Mouse (Mus musculus) brown adipose tissue, adult 24 weeks (tissue): Measurements from ENCODE around the gene Macrod1. TPM values are rescaled to one million over a fixed set of nuclear protein-coding genes. Genes with fewer than 3 reads are reported as not detected.
A peak's percentile ranks its signal among the peaks of the same experiment; 100 is the strongest.

Experiments used
- H3K27ac ChIP-seq: fragments of 200-500 bp; replicated peaks from 2 replicates; pipeline ENCODE4 v1.5.1; 2012; ENCODE audit warnings: low read depth, mild to moderate bottlenecking, low read length
- H3K4me1 ChIP-seq: fragments of 200-500 bp; 2 replicates; pipeline ENCODE4 v1.6.1; 2012; ENCODE audit warnings: low read length, mixed read lengths; ENCODE audit not compliant: control insufficient read depth, insufficient read depth, insufficient read length
- H3K4me3 ChIP-seq: fragments of 200-500 bp; 2 replicates; pipeline ENCODE4 v1.5.1; 2012; ENCODE audit warnings: low read depth, mild to moderate bottlenecking, low read length, moderate library complexity; ENCODE audit not compliant: insufficient read depth
- polyA plus RNA-seq: library from polyadenylated mRNA; stranded (reverse); fragments of >200 nt; gene quantifications from 2 replicates; pipeline ENCODE4 v1.2.4, GENCODE M21; 2012; ENCODE audit not compliant: missing spikeins, insufficient read depth, insufficient read length

Gene Macrod1
- polyA plus RNA-seq, 1 experiment, result 155 TPM

DNA sequence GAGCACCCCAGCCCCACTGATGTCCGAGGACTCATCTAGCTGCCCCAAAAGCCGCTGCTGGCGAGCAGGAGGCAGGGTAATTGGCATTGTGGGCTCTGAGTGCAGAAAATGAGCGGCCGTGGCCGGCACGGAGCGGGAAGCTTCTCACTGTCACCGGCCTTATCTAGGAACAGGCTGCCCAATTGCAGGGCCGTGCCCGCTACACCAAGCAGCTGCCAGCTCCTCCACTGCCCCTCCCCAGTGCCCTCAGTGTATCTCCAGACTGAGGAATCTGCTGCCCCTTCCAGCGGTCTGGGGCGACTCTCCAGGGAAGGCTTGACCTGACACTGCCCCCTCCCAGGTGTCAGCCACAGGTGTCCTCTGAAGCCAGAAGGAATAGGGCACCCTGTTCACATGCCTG lies 89.8 kb downstream of the Macrod1 start:
- no peak overlapping the region for H3K4me3 ChIP-seq
- H3K4me1 ChIP-seq, result peaks cover 8% of the 10 kb centered on the region
- H3K27ac ChIP-seq, result no peak overlapping the region

DNA sequence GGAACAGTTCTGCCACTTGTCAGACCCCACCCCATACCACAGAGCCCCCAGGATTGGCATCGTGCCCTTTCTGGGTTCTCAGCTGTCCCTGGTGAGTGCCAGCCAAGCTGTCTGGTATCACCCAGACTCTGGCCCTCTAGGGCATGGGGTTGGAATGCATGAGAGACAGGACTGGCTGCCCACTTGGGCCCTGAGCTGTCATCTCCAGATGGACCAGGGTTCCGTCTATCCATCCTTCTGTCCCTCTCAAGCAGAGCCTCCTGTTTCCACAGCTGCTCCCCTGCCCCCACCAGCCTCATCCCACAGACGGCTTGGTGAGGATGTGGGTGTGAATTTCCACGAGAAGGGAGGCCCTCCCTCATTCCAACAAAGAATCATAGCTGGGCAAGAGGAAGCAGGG lies 91.5 kb downstream of the Macrod1 start:
- H3K4me1 ChIP-seq, result peaks cover 8% of the 10 kb centered on the region
- no peak overlapping the region for H3K27ac ChIP-seq
- H3K4me3 ChIP-seq, result no peak overlapping the region

DNA sequence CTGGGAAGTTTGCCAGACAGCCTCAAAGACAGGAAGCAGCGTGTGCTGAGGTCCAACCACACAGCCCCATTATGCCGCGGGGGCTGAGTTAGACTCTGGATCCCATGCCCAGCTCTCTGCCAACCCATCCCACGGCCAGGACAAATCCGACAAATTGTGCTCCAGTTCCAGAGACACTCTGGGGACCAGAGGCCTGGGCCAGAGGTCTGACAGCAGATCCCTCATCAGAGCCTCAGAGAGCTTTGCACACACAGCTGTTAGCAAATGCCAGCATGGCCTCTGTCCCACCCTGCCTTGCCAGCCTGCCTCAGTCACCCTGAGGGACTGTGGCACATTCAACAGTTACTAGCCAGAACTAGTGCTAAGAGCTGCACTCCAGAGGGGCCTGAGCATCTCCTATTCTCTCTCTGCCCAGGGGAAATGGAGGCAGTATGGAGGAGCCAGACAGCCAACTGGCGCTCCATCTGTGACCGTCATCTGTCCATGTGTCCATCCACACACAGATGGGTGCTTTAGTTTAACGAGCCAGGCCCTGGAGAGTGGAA lies 92.0 kb downstream of the Macrod1 start:
- Histone ChIP-seq H3K27ac (no peak overlapping the region), H3K4me1 (peaks cover 7% of the 10 kb centered on the region), H3K4me3 (no peak overlapping the region)

DNA sequence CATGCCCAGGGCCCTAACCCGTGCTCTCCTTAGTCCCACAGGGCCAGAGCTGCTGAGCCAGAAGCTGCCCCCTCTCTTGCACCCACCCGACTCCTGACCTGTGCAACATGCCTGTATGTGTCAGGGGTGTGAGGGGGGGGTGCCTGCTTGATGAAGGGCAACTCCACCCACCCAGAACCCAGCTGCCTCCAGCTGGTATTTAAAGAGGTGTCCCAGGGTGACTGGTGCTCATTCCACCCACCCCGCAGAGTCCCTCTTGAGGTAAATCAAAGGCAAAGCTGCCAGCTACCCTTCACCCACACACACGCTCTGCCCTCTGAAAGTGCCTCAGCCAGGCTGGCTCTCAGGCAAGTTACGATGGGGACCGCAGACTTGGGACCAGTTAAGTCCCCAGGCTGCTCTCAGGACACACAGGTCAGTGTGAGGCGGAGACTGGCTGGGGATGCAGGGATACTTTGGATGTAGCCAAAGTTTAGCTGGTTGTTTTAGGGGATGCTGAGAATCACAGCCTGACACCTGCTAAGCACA lies 92.6 kb downstream of the Macrod1 start:
- peaks cover 4% of the 10 kb centered on the region; the same call in 1 of the 2 replicates for H3K4me1 ChIP-seq
- no peak overlapping the region for H3K4me3 ChIP-seq
- H3K27ac ChIP-seq, result no peak overlapping the region

DNA sequence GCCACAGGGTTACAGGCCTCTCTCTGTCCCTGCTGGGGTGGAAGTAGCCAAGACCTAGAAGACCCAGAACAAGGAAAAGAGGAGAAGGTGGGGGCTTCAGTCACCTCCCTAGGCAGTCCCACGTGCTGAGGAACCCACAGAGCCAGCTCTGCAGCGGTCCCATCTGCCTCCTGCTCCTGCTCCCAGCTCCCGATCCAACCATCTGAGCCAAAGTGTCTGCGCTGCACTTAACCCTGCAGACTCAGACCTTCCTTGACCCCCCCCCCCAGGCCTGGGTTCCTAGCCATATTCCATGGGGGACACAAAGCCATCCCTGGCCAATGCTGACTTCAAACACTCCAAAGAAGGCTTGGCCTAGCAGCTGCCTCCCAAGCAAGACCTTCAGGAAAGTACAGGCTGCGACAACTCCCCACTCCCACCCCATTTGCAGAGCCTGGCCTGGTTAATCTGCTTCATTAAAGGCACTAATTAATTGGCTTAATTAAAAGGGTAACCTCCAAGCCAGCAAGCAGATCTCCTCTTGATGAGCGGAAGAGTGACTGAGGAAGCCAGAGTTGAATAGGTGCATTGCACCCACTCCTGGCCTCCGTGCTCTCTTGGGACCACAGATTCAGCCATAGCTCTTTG lies 94.8 kb downstream of the Macrod1 start:
- Histone ChIP-seq H3K4me3 (no peak overlapping the region), H3K4me1 (peaks cover 4% of the 10 kb centered on the region; the same call in 1 of the 2 replicates)

DNA sequence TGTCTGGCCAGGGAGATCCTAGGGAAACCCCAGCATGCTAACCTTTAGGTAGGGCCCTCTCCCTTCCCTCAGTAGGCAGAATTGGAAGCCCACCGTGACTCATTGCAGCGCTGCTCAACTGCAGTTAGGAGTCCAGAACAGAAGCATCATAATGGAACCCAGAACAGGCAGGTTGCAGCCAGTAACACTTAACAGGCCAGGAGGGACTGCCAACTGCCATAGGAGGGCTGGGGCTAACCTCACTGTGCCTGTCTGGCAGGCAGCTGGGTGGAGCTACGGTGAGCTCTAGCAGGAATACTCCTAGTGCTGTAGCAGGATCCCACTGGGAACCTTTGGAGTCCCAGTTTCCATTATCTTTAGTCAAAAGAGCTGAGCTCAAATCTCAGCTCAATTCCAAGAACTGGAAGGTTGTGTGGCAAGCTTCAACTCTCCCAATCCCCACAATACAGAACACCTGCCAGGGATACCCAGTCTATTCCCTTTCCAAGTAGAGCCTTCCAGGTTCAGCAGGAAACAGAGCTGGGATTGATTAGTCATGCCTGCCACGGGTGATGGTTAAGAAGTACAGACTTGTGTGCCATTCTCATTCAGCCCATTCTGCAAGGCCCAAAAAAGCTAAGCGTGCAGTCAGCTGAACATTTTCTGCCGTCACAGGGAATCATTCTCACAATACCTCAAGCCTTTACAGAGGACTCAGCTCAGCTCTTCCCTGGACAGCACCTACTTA lies 95.5 kb downstream of the Macrod1 start:
- Histone ChIP-seq H3K4me3 (no peak overlapping the region), H3K27ac (no peak overlapping the region), H3K4me1 (peaks cover 4% of the 10 kb centered on the region; the same call in 1 of the 2 replicates)

More for the DNA sequence above, 94.8 kb downstream of the Macrod1 start:
- no peak overlapping the region for H3K27ac ChIP-seq

DNA sequence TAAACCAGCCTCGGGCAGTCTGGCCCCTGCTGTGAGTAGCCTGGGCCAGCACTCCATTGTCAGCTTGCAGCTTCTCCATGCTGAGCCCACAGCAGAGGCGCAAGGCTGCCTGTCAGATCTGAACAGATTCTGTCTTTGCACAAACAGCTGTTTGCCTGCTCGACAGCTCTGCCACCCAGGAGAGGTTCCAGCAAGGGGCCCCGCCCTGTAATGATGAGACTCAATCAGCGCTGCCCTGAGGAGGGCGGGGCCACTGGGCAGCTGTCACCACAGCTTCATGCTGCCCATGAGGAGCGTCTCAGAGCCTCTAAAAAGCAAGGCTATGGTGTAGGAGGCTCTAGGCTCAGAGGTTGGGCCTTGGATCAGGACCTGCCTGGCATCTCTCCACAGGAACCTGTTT lies 96.6 kb downstream of the Macrod1 start:
- H3K4me3 ChIP-seq, result no peak overlapping the region
- no peak overlapping the region for H3K27ac ChIP-seq
- H3K4me1 ChIP-seq, result peaks cover 4% of the 10 kb centered on the region; the same call in 1 of the 2 replicates

DNA sequence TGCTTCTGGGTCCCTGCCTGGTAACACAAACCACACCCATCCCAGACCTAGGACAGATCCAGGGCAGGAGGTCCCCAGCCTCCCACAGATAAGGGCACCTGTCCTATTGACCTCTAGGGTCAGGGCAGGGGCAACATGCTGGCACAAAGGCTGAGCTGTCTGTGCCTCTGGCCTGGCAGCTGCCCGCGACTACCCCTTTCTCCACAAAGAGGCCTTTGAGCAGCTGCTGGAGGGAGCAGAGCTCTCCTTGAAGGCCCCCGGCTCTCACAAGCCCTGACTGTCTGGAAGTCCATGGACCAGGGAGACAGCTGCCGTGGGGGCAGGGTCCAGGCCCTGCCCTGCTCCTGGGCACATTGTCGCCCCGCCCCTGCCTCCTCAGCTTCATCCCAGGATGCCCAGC lies 98.6 kb downstream of the Macrod1 start:
- Histone ChIP-seq H3K4me1 (no peaks in the 10 kb centered on the region), H3K4me3 (no peak overlapping the region), H3K27ac (no peak overlapping the region)

DNA sequence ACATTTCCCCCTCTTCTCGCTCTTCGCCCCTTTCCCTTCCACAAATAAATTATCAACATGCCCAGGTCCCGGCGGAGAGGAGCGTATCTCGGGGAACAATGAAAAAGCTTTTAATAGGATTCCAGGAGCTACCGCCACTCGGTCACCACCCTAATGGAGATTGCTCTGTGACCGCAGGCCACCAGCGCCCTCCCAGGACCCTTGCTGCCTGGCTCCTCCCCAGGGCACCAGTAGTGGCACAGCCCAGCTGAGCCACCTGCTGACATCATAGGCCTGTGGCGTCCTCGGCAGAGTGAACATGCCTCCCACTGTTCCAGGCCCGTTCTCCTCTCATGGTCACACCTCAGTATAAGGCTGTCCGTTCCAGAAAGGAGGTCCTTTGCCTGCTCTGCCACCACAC lies 101.1 kb downstream of the Macrod1 start:
- Histone ChIP-seq H3K4me3 (no peak overlapping the region), H3K27ac (no peak overlapping the region), H3K4me1 (no peaks in the 10 kb centered on the region)

DNA sequence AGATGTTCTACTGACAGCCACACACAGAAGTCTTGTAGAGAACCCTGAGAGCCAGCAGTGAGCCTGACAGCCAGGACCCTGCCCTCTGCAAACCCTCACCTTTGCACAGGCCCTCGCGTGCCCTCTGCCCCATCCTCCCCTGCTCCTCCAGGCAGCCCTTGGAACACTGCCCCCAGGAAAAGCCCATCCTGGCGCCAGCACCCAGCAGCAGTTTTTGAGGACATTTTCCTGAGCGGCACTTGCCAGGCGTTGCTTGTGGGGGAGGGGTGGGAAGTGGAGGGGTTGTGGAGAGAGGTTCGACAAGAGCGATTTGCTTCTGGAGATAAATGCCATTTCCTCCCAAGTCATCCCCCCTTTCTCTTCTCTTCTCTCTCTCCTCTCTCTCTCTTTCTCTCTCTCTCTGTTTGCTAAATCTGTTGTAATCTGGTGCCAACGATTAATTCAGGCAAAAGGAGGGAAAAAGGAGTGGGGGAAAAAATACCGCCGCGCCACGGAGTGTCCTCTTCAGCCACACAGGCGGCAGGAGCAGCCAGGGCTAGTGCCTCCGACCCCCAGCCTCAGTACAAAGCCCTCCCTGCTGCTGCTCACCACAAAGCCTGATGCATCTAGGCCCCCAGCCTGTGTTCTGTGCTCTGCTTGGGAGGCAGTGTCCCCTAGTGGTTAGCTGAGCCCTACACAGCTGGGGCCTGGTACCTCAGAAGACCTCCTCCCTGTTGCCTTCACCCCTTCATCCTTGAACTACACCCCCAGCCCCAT lies 103.7 kb downstream of the Macrod1 start:
- Histone ChIP-seq H3K27ac (no peak overlapping the region), H3K4me1 (peaks cover 2% of the 10 kb centered on the region; the same call in 1 of the 2 replicates), H3K4me3 (no peak overlapping the region)

DNA sequence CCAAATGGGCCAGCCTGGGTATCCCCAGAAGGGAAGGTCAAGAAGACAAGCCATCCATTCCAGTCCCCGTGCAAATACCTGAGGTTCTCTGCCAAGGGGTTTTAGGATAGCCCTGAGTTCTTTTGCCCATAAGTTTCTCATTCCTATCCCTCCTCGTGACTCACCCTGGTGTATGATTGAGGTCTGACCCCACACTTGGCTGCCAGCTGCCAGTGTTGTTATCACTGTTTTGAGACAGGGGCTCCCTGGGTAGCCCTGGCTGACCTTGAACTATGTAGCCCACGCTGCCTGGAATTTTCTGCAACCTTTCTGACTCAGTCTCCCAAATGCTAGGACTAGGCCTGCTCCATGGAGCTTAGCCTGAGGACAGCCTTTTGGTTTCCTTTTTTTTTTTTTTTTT lies 104.5 kb downstream of the Macrod1 start:
- Histone ChIP-seq H3K27ac (no peak overlapping the region), H3K4me3 (no peak overlapping the region), H3K4me1 (peaks cover 2% of the 10 kb centered on the region; the same call in 1 of the 2 replicates)

DNA sequence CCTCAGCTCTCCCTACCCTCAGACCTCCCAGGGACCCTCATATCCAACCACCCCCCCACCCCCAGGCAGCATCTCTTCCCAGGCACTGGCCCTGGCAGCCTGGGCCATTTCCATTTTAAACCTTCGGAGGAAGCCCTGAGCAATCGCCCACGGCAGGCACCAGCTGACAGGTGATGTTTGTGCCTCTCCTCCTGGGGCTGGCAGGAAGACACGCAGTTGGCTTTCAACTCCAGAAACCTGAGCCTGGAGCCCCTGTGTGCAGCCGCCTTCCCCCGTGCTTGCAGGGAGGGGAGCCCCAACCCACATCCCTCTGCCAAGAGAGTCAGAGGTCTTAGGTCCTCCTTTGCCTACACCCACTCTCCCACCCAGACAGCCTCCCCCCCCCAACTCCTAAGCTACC lies 107.6 kb downstream of the Macrod1 start:
- Histone ChIP-seq H3K27ac (no peak overlapping the region), H3K4me1 (peaks cover 2% of the 10 kb centered on the region; the same call in 1 of the 2 replicates), H3K4me3 (0 out of 2 replicates have a peak overlapping the region, but pooled peaks have one; percentile 46)

DNA sequence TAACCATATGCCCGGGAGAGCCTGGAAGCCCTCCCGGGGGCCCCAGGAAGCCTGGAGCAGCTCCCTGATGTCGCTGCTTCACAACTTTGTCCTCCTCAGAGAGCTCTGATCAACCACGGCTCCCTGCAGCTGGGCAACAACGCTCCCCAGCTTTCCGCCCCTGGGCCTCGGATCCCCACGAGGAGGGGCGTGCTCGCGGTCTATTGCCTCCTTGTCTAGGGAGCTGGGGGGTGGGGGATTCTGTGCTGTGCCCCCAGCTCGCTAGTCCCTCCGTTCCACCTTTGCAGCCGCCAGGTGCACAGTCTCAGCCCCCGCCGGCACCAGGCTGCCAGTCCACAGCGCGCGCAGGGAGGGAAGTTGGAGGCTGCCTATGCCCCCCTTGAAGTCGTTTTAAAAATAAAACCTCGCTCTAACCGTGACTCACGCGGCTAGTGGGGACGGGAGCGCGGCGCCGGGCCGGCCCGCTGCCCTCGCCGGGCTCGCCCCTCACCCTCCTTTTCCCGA lies 108.3 kb downstream of the Macrod1 start:
- Histone ChIP-seq H3K4me1 (peaks cover 2% of the 10 kb centered on the region; the same call in 1 of the 2 replicates), H3K27ac (no peak overlapping the region), H3K4me3 (peak overlapping the region; percentile 46)

DNA sequence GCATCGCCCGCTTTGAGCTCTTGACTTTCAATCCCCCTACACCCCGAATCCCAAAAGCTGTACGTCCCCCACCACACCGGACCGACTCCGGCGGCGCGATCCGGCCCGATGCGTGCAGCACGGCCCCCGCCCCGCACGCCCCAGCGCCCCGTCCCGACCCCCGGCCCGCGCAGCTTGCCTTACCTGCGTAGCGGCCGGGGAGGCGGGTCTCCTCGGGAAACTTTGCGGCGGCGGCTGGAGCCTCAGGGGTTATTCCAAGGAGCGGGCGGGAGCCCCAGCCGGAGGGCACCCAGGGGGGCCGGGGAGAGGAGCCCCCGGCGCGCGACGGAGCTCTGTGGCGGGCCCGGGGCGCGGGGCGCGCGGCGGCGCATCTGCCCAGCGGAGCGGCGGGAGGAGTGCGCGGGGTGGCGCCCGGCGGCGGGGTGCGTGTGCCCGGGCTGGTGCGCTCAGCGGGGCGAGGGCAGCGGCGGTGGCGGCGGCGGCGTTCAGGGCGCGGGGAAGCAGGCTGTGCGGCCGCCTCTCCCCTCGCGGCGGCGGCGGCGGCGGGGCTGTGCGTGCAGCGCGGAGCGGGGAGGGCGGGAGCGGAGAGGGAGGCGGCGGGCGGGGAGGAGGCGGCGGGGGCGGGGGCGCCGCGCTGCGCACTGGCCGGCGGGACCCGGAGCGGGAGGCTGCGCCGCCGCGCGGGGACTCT lies 109.0 kb downstream of the Macrod1 start:
- H3K27ac ChIP-seq, result no peak overlapping the region

More for the DNA sequence above, 109.0 kb downstream of the Macrod1 start:
- peaks cover 2% of the 10 kb centered on the region; the same call in 1 of the 2 replicates for H3K4me1 ChIP-seq
- peak overlapping the region; percentile 46 for H3K4me3 ChIP-seq
